8 mouse cellular contexts compared by ENCODE assay signal in genomic region chr5:142817524-142818434, GRCm38 (mm10). TPM values are rescaled to one million over a fixed set of nuclear protein-coding genes. Genes with fewer than 3 reads are reported as not detected.
DNase-seq lines count a peak whose midpoint lies in the region; ATAC-seq and TF ChIP-seq lines count a peak whose summit lies in the region.

Gene Tnrc18, minus strand, starts transcription at chr5:142817662.

- H3K27ac ChIP-seq in intestine, postnatal 0 days (ENCODE audit: low read depth, low read length), result peak within 1 kb of the TSS; percentile 100
- peak within 1 kb of the TSS; percentile 100 for H3K27ac ChIP-seq in midbrain, embryonic 11.5 days (ENCODE audit: low read depth, low read length)

- WGBS in intestine, postnatal 0 days, result under 1% methylated on average over 49 of the region's 56 CpGs
- WGBS in midbrain, embryonic 11.5 days, result under 1% methylated on average over 56 of the region's 56 CpGs

- peak; percentile 100 for DNase-seq in adrenal gland, postnatal 10 days
- DNase-seq in embryo, embryonic 9.5 days (ENCODE audit: extremely low spot score), result peak; percentile 100
- DNase-seq in gonadal fat pad, adult 2 months (ENCODE audit: low read depth), result no peak
- DNase-seq in left cerebral cortex, postnatal 36 days (ENCODE audit: low spot score in 2 of 2), result peak; percentile 98 to 100
- DNase-seq in midbrain, embryonic 11.5 days (ENCODE audit: low spot score, missing footprints), result peak; percentile 100
- DNase-seq in right cerebral cortex, postnatal 4 days, result peak; percentile 99
- no peak for DNase-seq in c-Kit-positive CD71-positive TER-119-positive erythroid progenitor cells, embryonic 14.5 days (ENCODE audit: low spot score)

- H3K36me3 ChIP-seq in intestine, postnatal 0 days (ENCODE audit: control insufficient read depth, insufficient read depth), result no peaks in the 10 kb centered on the region
- no peaks in the 10 kb centered on the region for H3K36me3 ChIP-seq in midbrain, embryonic 11.5 days (ENCODE audit: control insufficient read depth, insufficient read depth, low read length)

- ATAC-seq in intestine, postnatal 0 days, result peak; percentile 75
- ATAC-seq in midbrain, embryonic 11.5 days (ENCODE audit: low FRiP score), result peak; percentile 77

- intact Hi-C loops in left cerebral cortex, postnatal 36 days (cut with DNase I), result loop anchor here (2.0 to 5.0 kb wide), 4 partner anchors 55 to 1990 kb away; partner anchors contain the start of gene Actb

- peak within 1 kb of the TSS; percentile 92 for H3K4me2 ChIP-seq in intestine, postnatal 0 days (replicated peaks; ENCODE audit: low read depth)
- H3K4me2 ChIP-seq in midbrain, embryonic 11.5 days, result peak within 1 kb of the TSS; percentile 90

- H3K9ac ChIP-seq in intestine, postnatal 0 days (ENCODE audit: low read depth, low read length), result peak within 1 kb of the TSS; percentile 99
- H3K9ac ChIP-seq in midbrain, embryonic 11.5 days (ENCODE audit: low read length), result peak within 1 kb of the TSS; percentile 100

- TF ChIP-seq CTCF in intestine, postnatal 0 days (IDR thresholded peaks at IDR 0.05; ENCODE audit: low read depth), result no peak

- peak within 1 kb of the TSS; percentile 92 for H3K4me3 ChIP-seq in intestine, postnatal 0 days (ENCODE audit: low read depth, low read length)
- peak within 1 kb of the TSS; percentile 97 for H3K4me3 ChIP-seq in midbrain, embryonic 11.5 days (ENCODE audit: low read depth, low read length)

- no peaks in the 10 kb centered on the region for H3K27me3 ChIP-seq in intestine, postnatal 0 days (replicated peaks; ENCODE audit: control insufficient read depth, insufficient read depth, low read length)
- H3K27me3 ChIP-seq in midbrain, embryonic 11.5 days (ENCODE audit: control insufficient read depth, insufficient read depth, low read length), result no peaks in the 10 kb centered on the region

- H3K4me1 ChIP-seq in intestine, postnatal 0 days (replicated peaks; ENCODE audit: control insufficient read depth, insufficient read depth, low read length), result 0 out of 2 replicates have a peak, but pooled peaks cover 3% of the 10 kb centered on the region
- H3K4me1 ChIP-seq in midbrain, embryonic 11.5 days (ENCODE audit: control insufficient read depth, insufficient read depth, low read length), result peaks cover 20% of the 10 kb centered on the region

- no peaks in the 10 kb centered on the region for H3K9me3 ChIP-seq in intestine, postnatal 0 days (ENCODE audit: control insufficient read depth)
- H3K9me3 ChIP-seq in midbrain, embryonic 11.5 days (ENCODE audit: control insufficient read depth, low read length), result no peaks in the 10 kb centered on the region

RNA-seq across cellular contexts. Expression of gene Tnrc18, which starts in this region (rescaled TPM):
- 10 to 100 TPM; 77.5 to 98.6 TPM for total RNA-seq in adrenal gland, postnatal 10 days (2021)
- 30.9 and 40.3 TPM in 2 replicates for polyA plus RNA-seq in gonadal fat pad, adult 2 months (2012; rRNA removed)
- polyA plus RNA-seq in intestine, postnatal 0 days (2015; fragmentation: Nextera tagmentation; extraction: Ambion mirVana), result 9.9 and 11.7 TPM in 2 replicates
- 100 to 1,000 TPM; 117 to 147 TPM for total RNA-seq in left cerebral cortex, postnatal 36 days (2021)
- 26.9 and 27.4 TPM in 2 replicates for polyA plus RNA-seq in midbrain, embryonic 11.5 days (2014; fragmentation: Nextera tagmentation; extraction: Ambion mirVana)

Comparison
In these comparisons a context has a peak if more than half of its experiments do, and no peak if none do; other contexts are left out.
1. DNase-seq: peak in adrenal gland, postnatal 10 days (single experiment), embryo, embryonic 9.5 days (single experiment), left cerebral cortex, postnatal 36 days (2 of 2), midbrain, embryonic 11.5 days (single experiment) and right cerebral cortex, postnatal 4 days (single experiment); none in gonadal fat pad, adult 2 months (single experiment) and c-Kit-positive CD71-positive TER-119-positive erythroid progenitor cells, embryonic 14.5 days (single experiment).